Mouse (Mus musculus) embryonic stem cell, embryonic (primary cell): Measurements from ENCODE around the gene Fgd6.

ENCODE experiments used
- CTCF ChIA-PET, 4 experiments: fragments of 300-600 bp in 2 of 4; fragments of 350-600 bp in 2 of 4; sonication (Branson Sonifier 250); formaldehyde crosslinking; loops; one replicate each; lab custom pipeline; 2022; ENCODE audit warnings: inconsistent platforms in 2 of 4; lab: Charles Lee
- POLR2A ChIA-PET, 4 experiments: fragments of 300-600 bp in 2 of 4; fragments of 350-600 bp in 2 of 4; sonication (Branson Sonifier 250); formaldehyde crosslinking; loops; one replicate each; lab custom pipeline; 2022; ENCODE audit warnings: antibody characterized with exemption in 4 of 4, inconsistent platforms in 1 of 4; lab: Charles Lee

The Fgd6 gene

DNA sequence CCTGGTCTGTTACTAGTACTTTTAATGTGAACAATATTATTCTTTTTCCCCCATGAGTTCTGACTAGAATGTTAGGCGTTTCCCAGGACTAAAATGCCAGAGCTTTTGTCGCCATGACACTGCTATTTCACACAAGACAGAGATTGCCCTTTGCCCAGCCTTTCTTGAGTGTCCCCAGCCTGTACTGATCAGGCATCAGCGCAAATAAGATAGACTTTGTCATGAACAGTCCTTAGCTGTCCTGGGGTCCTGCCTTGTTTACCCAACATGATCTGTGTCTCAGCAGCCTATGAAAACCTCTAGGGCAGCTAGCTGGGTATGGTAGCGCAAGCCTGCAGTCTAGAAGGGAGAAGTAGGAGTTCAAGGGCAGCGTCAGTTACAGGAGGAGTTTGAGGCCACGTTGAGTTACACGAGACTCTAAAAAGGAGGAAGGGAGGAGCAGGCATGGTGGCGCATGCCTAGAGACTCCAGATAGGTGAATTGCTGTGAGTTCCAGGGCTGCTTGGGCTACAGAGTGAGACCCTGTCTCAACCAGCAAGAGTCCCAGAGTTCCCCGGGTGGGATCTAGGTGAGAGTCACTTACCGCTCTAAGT, 103.2 kb downstream of the Fgd6 start:
- POLR2A ChIA-PET = no interaction called here
- CTCF ChIA-PET = no interaction called here

DNA sequence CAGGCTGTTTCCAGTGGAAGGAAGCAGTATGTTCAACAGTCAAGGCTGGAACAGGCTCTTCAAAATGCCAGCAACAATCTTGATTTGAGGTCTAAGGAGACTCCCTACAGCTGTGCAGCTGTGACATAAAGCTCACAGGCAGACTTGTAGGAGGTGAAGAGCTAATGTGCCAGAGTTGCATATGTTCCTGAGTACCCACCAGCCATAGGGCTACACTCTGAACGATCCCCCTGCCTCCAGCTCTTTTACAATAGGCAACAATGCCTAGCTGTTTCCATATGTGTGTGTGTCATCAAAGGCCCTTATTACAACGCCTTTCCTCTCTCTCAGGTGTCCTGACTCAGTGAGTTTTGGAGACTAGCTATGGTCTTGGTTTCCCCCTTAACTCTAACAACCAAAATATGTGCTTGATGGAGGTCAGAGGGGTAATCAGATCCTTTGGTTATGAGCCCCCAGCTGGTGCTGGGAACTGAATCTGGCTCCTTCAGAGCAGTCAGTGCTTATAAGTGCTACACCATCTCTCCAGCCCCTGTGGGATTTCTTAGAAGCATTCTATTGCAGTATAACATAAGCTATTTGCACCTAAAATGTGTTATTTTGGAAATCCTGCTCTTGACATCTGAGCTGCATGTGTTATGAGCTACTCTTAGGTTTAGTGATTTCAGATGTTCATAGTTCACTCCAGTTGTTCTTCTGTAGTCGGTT, 104.6 kb downstream of the Fgd6 start:
- CTCF ChIA-PET = no interaction called here
- POLR2A ChIA-PET = interaction anchor here in 2 of 4 experiments (0.6 to 1.0 kb wide), 2 partner anchors 24 to 105 kb away, joined by 3 read pairs; no protein-coding TSS in a partner anchor

DNA sequence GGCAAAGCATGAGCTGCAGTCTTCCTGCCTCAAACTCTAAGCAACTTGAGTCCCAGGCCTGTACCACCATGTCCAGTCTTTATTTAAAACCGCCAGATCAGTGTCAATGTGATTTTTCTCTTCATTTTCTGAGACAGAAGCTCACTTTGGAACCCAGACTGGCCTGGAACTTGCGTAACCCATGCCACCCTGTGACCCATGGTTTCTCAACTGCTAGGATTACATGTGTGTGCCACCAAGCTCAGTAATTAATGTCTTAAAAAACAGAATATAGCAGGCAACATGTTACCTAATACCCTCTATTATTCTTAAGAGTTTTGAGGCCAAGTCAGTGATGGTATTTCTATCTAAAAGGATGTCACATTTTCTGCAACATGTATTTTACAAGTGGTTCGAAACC, 106.6 kb downstream of the Fgd6 start:
- ChIA-PET CTCF (interaction anchor here in 1 of 4 experiments (0.6 kb wide), 1 partner anchor 299 kb away, joined by 5 read pairs; no protein-coding TSS in a partner anchor), POLR2A (interaction anchor here in 1 of 4 experiments (0.7 to 1.7 kb wide), 3 partner anchors 10 to 51 kb away, joined by 4 read pairs; no protein-coding TSS in a partner anchor)

DNA sequence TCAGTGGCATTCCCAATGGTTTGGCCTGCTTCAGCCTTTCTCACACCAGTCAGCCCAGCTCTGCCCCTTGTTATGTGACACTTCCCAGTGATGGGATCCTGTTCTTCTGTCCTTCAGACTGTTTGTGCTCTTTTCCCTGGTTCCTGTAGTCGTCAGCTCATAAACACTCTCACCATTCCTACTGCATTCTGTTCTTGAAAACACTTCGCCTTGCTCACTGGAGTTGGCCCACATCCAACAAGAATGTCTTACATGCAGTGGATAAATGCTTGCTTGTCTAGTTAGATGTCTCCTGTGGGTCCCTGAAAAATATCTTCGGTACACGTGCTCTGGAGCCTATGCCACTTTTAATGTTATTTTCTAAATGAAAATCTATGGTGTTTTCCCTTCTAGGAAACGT, 108.8 kb downstream of the Fgd6 start:
- ChIA-PET CTCF (interaction anchor here in 1 of 4 experiments (0.5 kb wide), 1 partner anchor 76 kb away, joined by 3 read pairs; no protein-coding TSS in a partner anchor), POLR2A (no interaction called here)

DNA sequence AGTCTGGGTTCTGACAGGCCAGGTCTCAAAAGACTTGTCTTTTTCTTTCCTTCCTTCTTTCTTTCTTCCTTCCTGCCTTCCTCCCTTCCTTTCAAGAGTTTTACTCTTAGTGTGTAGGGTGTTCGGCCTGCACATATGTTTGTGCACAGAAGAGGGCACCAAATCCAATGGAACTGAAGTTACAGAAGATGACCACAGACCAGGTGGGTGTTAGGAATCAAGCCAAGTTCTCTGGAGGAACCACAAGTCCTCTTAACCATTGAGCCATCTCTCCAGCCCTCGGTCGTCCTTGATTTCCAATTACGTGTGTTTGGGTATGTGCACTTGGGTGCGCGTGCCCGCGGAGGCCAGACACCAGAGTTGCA, 111.6 kb downstream of the Fgd6 start:
- POLR2A ChIA-PET = interaction anchor here in 2 of 4 experiments (0.6 to 1.5 kb wide), 6 partner anchors 10 to 328 kb away, joined by 3 to 6 read pairs (median 4); no protein-coding TSS in a partner anchor
- CTCF ChIA-PET = interaction anchor here (0.5 to 1.5 kb wide), 9 partner anchors 11 to 1418 kb away, joined by 3 to 5 read pairs (median 4); partner anchors contain the start of gene Ndufa12 (in 1 of the 4)

DNA sequence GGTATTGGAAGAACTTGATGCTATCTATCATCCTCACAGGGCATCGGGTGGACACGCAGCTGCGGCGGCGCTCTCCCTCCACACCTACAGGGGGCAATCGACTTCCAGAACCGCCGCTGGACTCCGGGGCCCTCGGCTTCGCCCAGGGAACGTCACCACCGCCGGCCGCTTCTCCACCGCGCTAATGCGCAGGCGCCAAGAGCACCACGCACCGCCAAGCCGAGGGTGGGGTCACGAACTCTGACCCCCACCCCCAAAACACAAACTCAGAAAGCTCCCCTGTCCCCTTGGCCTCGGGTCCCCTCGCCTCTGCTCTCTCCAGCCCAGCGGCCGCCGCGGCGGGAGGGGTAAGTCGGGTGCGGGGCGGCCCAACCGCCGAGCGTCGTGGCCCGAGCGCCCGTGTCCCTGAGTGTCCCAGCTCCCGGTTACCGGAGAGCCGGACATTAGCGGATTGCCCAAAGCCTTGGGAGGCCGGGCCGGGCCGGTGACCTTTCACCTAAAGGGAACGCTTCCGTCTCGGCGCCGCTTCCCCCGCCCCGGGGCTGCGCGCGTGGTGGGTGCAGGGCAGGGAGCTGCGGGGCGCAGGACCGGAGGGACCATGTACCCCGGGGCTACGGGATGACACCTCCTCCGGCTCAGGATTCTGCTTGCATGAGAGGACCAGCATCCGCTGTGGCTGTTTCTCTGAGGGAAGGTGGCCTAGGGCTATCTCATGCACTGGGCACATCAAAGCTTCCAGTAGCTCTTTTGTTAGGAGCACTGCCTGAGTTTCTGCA, 112.1 kb downstream of the Fgd6 start, which contains the start of gene Nr2c1:
Nr2c1 (plus strand) TSS at position 268 of the 776 bp plus-strand sequence.
- CTCF ChIA-PET = interaction anchor here (0.5 to 1.5 kb wide), 9 partner anchors 12 to 1417 kb away, joined by 3 to 5 read pairs (median 4); partner anchors contain the start of gene Ndufa12 (in 1 of the 4)

DNA sequence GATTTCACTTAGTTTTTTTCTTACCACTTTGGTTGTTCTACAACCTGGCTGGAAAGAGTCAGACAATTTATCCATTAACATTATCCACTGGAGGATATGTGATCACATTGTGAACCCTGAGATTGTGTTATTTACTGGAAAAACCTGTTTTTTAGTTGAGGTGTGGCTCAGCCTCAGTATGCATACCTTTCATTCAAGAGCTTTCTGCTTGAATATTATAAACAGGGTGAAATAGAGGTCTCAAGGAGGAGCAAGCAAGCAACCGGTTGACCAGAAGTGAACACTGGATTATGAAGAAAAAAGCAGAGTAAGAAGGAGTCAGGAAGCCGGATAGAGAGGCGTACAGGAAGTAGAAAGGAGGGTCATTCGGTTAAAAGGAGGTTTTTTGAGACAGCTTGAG, 115.7 kb downstream of the Fgd6 start:
- ChIA-PET CTCF (interaction anchor here in 1 of 4 experiments (1.4 kb wide), 1 partner anchor 27 kb away, joined by 3 read pairs; no protein-coding TSS in a partner anchor), POLR2A (interaction anchor here in 2 of 4 experiments (0.6 to 1.8 kb wide), 3 partner anchors 9 to 230 kb away, joined by 3 to 5 read pairs (median 4); partner anchors contain the start of gene Ndufa12 (in 1 of the 2))

More for the DNA sequence above, 112.1 kb downstream of the Fgd6 start, which contains the start of gene Nr2c1:
- POLR2A ChIA-PET = interaction anchor here in 3 of 4 experiments (0.6 to 1.5 kb wide), 9 partner anchors 10 to 328 kb away, joined by 3 to 6 read pairs (median 4); no protein-coding TSS in a partner anchor

DNA sequence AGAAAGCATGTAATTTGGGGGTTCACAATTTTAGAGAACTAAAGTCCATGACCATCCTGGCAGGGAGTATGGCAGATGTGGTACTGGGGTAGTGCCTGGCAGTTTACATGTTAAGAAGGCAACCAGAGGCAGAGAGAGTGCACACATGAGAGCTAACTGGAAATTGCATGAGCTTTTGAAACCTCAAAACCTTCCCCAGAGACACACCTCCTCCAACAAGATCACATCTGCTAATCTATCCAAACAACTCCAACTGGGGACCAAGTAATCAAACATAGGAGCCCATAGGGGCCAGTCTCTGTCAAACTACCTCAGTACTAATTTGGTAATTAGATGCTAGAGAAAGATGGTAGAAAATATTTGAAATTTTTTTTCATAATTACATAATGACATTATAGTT, 118.0 kb downstream of the Fgd6 start:
- ChIA-PET POLR2A (no interaction called here), CTCF (no interaction called here)

DNA sequence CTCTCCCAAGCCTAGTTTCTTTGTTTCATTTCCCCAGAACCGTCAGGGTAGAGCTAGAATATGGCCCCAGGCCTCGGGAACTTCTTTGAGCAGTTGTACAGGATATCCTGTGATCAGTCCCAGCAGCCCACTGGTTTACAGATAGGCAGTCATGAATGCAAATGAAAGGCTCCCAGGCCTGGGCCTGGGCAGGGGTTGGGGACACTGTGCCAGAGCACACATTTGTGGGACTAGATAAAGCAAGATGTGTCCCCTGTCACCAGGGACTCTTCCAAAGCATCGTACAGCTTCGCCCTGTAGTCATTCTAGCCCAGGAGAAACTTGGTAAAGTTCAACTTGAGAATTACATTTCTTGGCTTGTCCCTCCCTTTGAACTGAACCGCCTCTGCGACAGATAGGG, 123.2 kb downstream of the Fgd6 start:
- CTCF ChIA-PET = interaction anchor here in 1 of 4 experiments (0.8 kb wide), 1 partner anchor 9 kb away, joined by 3 read pairs; no protein-coding TSS in a partner anchor

DNA sequence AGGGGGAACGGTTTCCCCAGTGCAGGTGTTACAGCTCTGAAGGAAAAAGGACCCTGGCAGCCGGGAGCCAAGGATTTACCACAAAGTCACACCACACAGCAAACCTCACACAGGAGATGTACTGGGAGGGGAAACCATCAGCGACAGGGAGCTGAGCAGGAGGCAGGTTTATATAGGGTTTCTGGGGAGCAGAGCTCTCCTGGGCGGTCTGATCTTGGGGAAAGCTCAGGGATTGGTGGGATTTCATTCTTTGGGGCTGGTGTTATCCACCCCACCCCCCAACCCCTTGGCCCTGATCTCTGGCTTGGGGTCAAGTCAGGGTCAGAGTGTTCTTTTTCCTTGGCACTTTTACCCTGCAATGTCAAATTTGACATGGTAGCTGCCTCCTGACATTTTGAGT, 123.6 kb downstream of the Fgd6 start:
- CTCF ChIA-PET = interaction anchor here in 1 of 4 experiments (0.8 kb wide), 1 partner anchor 9 kb away, joined by 3 read pairs; no protein-coding TSS in a partner anchor

More for the DNA sequence above, 123.2 kb downstream of the Fgd6 start:
- POLR2A ChIA-PET = interaction anchor here in 1 of 4 experiments (0.9 to 1.9 kb wide), 3 partner anchors 11 to 54 kb away, joined by 3 to 6 read pairs (median 3); partner anchors contain the start of genes Ndufa12 and Nr2c1

DNA sequence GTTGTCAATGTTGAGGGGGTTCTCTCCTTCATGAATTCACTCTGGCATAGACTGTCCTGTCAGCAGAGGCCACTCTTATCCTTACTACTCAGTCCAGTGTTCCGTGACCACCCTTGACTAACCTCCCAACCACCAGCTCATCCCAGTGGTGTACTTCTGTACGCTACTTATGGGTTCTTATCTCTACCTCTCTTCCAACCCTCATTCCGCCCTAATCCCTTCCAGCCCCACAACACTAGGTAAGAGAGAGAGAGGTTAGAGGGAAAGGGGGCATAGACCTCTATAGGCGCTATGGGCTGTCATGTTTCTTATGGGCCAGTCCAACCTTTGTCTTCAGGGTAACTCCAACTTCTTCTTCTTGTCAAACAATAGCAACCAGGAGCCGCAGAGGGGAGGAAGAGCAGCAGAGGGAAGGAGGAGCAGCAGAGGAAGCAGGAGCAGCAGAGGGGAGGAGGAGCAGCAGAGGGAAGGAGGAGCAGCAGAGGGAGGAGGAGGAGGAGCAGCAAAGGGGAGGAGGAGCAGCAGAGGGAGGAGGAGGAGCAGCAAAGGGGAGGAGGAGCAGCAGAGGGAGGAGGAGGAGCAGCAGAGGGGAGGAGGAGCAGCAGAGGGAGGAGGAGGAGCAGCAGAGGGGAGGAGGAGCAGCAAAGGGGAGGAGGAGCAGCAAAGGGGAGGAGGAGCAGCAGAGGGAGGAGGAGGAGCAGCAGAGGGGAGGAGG, 125.4 kb downstream of the Fgd6 start:
- ChIA-PET CTCF (interaction anchor here in 2 of 4 experiments (0.7 to 1.0 kb wide), 2 partner anchors 38 to 49 kb away, joined by 3 read pairs; no protein-coding TSS in a partner anchor), POLR2A (interaction anchor here in 2 of 4 experiments (0.6 to 1.0 kb wide), 2 partner anchors 13 to 456 kb away, joined by 3 read pairs; partner anchors contain the start of gene Nr2c1 (in 1 of the 2))

More for the DNA sequence above, 123.6 kb downstream of the Fgd6 start:
- POLR2A ChIA-PET = interaction anchor here in 1 of 4 experiments (0.9 to 1.9 kb wide), 3 partner anchors 12 to 54 kb away, joined by 3 to 6 read pairs (median 3); partner anchors contain the start of genes Ndufa12 and Nr2c1

DNA sequence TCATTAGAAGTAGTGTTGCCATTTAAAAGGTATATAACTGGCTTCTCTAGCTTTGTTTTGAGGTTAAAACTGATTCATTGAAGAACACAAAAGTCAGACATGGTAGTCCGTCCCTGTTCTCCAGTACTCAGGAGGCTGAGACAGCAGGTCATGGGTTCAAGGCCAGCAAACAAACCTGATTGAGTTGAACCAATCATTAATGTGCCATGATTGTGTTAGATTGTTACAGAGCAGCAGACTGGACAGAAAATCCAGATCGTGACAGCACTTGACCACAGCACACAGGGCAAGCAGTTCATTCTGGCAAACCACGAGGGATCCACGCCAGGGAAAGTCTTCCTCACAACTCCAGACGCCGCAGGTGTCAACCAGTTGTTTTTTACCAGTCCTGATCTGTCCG, 126.2 kb downstream of the Fgd6 start:
- ChIA-PET CTCF (no interaction called here), POLR2A (interaction anchor here in 2 of 4 experiments (0.7 to 1.2 kb wide), 3 partner anchors 28 to 1043 kb away, joined by 3 to 4 read pairs (median 4); no protein-coding TSS in a partner anchor)

DNA sequence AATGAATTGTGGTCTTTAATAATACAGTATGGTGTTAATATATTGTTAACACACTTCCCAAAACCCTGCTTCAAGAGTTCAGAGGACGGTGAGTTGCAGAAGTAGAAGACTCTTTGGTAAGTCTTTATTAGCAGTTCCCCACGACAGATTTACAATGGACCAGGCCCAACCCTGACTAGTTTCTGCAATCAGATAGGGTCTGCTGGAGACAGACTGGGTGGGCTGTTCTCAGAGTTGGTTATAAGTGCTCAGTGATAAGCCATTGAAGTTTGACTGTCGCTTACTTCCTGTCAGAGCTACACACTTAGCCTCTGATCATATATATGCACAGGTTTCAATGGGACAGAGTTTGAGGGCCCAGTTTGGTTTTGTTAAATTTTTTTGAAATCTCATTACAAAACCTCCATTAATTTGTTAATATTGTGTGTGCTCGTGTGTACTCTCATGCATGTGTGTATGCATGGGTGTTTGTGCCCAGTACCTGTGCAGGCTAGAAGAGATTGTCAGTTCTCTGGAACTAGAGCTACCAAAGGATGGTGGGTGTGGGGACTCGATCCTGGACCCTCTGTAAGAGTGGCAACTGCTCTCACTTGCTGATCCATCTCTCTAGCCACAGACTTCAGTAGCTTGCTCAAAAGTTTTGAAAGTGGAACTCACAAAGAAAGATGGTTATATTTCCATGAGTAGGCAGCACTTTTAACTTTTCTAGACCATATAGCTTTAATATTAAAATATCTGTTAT, 128.5 kb downstream of the Fgd6 start:
- POLR2A ChIA-PET = interaction anchor here in 1 of 4 experiments (1.7 kb wide), 1 partner anchor 34 kb away, joined by 4 read pairs; the partner anchor contains the start of gene Ndufa12
- CTCF ChIA-PET = interaction anchor here in 1 of 4 experiments (0.5 kb wide), 1 partner anchor 105 kb away, joined by 3 read pairs; no protein-coding TSS in a partner anchor

DNA sequence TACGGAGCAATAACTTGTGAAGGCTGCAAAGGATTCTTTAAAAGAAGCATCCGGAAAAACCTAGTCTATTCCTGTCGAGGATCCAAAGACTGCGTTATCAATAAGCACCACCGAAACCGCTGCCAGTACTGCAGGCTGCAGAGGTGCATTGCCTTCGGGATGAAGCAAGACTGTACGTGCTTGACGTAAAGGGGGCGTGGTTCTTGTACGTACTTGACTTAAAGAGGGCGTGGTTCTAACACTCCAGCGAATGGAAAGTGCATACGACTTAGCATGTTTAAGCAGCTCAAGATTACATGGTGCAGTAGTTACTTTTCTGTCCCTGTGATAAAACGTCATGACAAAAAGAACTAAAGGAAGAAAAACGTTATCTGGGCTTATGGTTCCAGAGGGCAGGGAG, 129.6 kb downstream of the Fgd6 start:
- CTCF ChIA-PET = interaction anchor here in 2 of 4 experiments (1.2 to 1.4 kb wide), 2 partner anchors 10 kb away, joined by 3 to 5 read pairs; no protein-coding TSS in a partner anchor
- POLR2A ChIA-PET = interaction anchor here in 3 of 4 experiments (0.6 to 1.7 kb wide), 3 partner anchors 33 to 116 kb away, joined by 3 to 4 read pairs (median 3); partner anchors contain the start of gene Ndufa12 (in 2 of the 3)

DNA sequence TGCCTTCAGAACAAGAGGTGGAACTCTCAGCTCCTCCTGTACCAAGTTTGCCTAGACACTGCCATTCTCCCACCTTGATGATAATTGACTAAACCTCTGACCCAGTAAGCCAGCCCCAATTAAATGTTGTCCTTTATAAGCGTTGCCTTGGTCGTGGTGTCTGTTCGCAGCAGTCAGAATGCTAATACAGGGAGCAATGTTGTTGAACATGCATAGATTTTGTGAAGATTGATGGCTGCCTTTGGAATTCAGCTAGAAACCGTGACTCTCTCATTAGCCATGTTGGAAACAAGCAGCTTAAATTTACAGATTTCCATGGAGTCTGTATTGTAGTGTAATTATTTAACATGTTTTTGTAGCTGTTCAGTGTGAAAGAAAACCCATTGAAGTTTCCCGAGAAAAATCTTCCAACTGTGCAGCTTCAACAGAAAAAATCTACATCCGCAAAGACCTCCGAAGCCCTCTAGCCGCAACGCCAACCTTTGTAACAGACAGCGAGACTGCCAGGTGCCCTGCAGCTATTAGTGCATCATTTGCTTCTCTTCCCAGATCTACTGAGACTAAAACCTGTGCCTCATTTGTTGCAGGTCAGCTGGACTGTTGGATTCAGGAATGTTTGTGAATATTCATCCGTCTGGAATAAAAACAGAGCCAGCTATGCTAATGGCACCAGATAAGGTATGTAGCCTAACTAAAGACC, 131.4 kb downstream of the Fgd6 start:
- CTCF ChIA-PET = no interaction called here

More for the DNA sequence above, 131.4 kb downstream of the Fgd6 start:
- POLR2A ChIA-PET = interaction anchor here in 1 of 4 experiments (1.0 kb wide), 1 partner anchor 59 kb away, joined by 4 read pairs; no protein-coding TSS in a partner anchor
